Mouse (Mus musculus): ENCODE results near the gene Tma7. TPM values are rescaled to one million over a fixed set of nuclear protein-coding genes. Genes with fewer than 3 reads are reported as not detected.

The Tma7 gene
- 391 and 511 TPM in 2 replicates for total RNA-seq (2014; fragmentation: Nextera tagmentation)
- 153 and 178 TPM in 2 replicates for total RNA-seq (2017)

DNA sequence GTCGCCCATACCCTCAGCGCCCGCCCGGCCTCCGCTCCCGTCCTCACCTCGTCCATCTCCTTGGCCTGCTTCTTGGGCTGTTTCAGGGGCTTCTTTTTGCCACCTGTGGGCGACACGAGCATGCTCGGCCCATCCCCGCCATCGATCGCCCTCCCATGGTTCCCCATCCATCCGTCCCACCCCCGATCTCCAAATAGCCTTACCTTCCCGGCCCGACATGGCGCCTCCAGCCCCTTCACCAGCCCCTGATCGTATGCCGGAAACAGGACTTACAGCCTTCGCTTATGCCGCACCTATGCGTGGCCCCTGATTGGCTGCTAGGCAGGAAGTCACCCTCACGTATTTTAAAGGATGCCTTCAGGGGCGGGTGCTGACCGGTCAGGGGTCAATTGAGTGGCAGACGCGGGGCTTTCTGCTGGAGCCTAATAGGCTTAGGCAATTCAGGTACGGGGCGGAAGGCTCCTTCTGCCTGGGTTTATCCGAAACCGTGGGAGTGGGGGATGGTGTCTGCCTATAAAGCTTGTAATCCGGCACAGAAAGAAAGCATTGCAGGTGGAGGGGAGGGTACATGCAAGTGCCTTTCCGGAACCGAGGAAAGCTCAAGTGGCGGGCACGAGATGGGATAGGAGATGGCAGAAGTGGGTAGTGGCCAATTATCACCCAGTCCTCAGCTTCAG is at the start of gene Tma7, which contains the start of gene Ccdc51:
Gene Tma7 (minus strand): TSS at position 464 of the 677 bp plus-strand sequence.
Gene Ccdc51 (plus strand): TSS at position 370 of the 677 bp plus-strand sequence.
- ATAC-seq (replicated peaks; ENCODE audit: poor library complexity, severe bottlenecking): peak; percentile 97

DNA sequence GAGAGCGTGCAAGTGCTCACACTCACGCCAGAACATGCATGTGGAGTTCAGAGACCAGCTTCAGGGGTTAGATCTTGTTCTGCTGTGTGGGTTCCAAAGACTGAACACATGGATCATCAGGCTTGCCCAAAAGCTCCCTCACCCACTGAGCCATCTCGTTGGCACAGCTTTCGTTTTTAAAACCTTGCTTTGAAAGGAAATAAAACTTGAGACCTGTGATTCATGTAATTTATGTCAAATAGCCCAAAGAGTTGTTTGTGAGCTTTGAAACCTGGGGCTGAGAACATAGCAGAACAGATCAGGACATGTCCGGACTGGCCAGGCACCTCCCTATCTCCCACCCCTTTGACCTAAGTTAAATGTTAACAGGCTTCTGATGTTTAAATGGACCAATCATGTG is 47.7 kb upstream of the Tma7 start:
- ATAC-seq (replicated peaks; ENCODE audit: poor library complexity, severe bottlenecking): no peak

DNA sequence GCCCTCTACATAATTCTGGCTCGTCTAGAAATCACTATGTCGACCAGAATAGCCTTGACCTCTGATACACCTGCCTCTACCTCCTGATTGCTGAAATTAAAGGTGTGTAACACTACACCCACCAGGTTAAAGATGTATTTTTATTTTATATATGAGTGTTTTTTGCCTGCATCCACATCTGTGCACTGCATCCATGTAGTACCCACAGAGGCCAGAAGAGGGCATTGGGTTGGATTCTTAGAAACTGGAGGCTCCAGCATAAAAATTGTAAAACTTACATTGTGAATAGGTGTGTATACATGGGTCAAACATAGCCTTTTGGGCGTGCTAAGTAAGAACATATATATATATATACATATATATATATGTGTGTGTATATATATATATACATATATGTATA is 45.8 kb upstream of the Tma7 start:
- ATAC-seq (replicated peaks; ENCODE audit: poor library complexity, severe bottlenecking): no peak

DNA sequence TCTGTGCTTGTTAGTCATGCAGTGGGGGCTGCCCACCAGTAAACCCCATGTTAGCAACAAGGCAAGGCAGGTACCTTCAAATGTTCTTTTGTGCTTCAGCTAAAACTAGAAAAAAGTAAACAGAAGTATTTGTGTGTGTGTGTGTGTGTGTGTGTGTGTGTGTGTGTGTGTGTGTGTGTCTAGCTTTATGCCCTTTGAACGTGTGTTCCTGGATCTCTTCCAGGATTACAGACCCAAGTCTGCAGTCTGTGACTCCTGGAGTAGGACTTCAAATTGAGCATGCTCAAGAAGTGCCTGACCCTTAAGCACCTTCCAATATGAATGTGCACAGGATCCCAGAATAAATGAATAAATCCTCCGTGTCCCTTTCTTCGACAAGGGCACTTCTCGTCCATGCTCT is 44.7 kb upstream of the Tma7 start:
- no peak for ATAC-seq (replicated peaks; ENCODE audit: poor library complexity, severe bottlenecking)

DNA sequence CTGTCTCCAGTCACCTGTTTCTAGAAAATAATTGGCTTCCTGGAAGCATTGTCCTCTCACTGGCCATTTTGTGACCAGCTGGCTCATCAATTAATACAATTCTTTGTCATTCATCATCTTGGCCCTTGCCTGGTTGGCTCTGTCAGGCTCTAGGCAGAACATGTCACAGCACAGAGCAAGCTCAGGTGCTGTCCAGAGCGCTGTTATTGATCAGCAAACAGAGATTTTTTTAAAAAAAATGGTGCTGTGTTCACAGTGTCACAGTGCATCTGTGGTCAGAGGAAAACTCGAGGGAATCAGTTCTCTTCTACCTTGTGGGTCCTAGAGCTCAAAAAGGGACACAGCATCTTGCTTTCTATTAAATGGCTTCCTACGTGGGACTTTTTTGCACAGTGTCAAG is 43.1 kb upstream of the Tma7 start:
- no peak for ATAC-seq (replicated peaks; ENCODE audit: poor library complexity, severe bottlenecking)

DNA sequence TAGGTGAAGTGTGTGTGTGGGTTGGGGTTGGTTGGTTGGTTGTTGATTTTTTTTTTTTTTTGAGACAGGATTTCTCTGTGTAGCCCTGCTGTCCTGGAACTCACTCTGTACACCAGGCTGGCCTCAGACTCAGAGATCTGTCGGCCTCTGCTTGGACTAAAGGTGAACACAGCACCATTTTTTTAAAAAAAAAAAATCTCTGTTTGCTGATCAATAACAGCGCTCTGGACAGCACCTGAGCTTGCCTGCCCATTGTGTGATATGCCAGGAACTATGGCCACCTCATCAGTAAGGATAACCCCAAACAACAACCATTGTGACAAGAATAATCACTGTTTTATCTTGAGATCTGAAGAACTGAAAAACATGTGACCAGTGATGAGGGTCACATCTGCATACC is 42.7 kb upstream of the Tma7 start:
- no peak for ATAC-seq (replicated peaks; ENCODE audit: poor library complexity, severe bottlenecking)

DNA sequence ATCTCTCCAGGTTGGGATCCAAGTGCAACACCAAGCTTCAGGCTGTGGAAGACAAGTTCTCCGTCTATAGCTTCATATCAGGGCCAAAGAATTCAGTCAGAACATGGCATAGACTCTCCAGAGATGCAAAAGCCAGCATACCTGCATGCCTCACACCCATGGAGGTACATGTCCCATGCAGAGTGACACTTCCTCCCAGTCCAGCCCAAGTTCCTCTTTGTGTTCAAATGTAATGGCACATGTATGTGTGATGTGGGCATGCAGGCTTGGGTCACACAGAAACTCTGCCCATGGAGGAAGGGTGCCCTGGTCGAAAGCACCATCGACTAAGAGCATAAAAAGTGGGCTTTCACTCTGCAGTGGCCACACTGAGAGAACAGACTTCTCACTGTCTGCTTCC is 41.8 kb upstream of the Tma7 start:
- ATAC-seq (replicated peaks; ENCODE audit: poor library complexity, severe bottlenecking): peak; percentile 64

DNA sequence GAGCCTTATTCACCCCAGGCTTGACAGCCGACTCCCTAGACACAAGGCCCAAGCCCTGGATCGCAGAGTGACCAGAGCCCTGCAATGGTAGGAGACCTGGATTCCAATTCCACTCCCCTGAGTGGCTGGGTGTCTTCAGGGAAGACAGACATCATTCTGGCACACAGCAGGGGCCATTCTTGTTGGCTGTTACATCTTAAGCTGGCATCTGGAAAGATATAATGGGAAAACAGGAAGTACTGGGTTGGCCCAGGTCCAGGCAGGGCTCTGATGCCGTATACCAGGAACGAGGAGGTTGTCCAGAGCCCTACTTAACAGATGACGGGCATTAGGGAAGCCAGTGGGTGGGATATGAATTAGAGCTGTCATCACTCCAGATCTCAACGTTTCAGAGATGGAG is 40.9 kb upstream of the Tma7 start:
- peak; percentile 41 for ATAC-seq (replicated peaks; ENCODE audit: poor library complexity, severe bottlenecking)

DNA sequence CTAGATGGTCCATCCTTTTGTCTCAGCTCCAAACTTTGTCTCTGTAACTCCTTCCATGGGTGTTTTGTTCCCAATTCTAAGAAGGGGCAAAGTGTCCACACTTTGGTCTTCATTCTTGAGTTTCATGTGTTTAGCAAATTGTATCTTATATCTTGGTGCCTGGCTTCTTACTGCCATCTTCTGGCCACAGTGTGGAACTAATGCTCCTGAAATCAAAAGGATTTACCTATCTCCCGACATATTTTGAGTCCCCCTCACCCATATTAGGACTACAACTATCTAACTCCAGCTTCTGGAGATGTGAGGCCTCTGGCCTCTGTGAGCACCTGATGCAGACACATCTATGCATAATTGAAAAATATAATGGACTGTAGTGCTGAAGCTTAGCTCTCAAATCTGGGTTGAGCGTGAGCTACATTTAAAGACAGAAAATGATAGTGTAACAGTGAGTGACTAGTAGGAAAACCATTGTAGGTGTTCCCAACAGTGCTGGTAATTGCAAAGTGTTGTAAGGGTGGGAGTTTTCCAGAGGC is 40.2 kb upstream of the Tma7 start:
- peak; percentile 55; the same call in 1 of the 2 replicates for ATAC-seq (replicated peaks; ENCODE audit: poor library complexity, severe bottlenecking)

DNA sequence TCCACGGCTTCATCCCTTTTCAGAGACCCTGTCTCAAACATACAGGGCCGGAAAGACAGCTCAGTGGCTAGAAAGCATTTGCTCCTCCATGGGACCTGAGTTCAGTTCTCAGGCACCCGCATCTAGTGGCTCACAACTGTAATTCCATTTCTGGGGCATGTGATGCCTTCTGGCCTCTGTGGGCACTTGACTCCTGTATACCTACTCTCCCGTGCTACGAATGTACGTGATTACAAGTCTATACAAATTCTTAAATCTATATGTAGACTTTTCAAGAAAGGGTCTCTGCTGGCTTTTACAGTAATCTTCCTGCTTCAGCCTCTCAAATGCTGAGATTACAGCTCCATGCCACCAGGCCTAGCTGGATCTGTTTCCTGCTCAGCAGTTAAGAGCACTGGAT is 38.6 kb upstream of the Tma7 start:
- no peak for ATAC-seq (replicated peaks; ENCODE audit: poor library complexity, severe bottlenecking)

DNA sequence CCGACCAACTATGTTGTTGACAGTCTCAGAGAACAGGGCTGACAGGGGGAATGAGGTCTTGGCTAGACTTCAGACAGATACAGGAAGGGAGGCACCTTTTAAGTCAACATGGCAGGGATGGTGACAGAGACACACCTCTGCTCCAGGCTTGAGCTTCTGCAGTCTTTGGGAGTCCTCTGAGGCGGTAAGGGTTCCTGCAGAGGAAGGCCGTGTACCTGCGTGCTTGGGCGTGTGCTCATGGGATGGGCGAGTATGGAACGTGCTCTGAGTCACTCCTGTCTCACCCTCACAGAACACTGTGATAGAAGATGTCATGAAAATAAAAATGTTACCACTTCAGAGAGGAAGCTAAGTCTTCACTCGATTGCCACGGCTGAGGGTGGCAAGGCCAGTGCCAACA is 37.2 kb upstream of the Tma7 start:
- ATAC-seq (replicated peaks; ENCODE audit: poor library complexity, severe bottlenecking): no peak

DNA sequence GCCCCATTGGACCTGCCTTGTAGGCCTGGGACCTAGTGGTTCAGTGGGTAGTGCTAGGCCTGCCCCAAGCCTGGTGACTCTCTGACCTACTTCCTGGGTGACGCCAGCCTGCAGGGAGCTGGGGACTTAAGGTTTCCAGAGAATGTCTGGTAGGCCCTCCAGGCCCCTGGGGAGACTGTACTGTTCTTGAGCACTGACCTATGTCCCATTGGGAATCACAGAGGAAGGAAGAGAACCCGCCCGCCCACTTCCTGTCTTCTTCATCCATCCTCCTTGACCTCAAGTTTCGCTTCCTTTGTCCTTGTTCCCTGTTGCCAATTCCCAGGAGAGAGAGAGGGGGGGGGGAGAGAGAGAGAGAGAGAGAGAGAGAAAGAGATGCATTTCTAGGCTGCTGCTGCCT is 35.7 kb upstream of the Tma7 start:
- ATAC-seq (replicated peaks; ENCODE audit: poor library complexity, severe bottlenecking): peak; percentile 47

DNA sequence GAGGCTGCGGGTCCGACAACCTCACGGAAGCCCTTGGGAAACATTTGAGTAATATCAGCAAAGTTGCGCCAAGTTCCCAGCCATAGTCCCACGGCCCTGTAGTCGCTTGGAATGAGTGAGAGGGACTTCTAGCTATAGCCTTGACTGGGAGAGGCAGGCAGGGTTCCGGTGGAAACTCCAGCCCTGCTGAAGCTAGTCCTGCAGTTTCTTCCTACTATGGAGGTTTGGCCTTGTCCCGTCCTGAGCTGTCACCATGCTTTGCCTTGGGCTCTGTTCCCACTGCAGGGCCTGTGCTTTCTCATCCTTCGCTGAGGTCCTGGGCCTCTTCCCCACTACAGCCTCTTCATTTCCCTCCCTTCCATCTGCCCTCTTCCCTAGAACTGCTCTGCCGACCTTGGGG is 33.8 kb upstream of the Tma7 start:
- ATAC-seq (replicated peaks; ENCODE audit: poor library complexity, severe bottlenecking): no peak

DNA sequence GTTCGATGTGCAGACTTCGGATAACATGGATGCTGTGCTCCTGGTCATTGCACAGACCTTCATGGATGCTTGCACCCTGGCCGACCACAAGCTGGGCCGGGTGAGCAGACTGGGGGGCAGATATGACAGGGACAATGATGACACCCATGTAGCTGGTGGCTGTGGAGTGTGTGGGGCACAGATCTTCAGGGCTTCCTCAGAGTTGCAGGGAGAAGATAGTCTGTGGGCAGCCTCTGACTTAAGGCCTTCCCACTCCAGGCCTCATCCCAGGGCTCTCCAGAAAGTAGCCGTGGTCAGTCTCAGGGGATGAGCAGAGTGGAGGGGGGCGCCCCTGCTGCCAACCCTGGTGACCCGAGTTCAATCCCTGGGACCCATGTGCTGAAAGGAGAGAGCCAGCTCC is 32.5 kb upstream of the Tma7 start:
- no peak for ATAC-seq (replicated peaks; ENCODE audit: poor library complexity, severe bottlenecking)

DNA sequence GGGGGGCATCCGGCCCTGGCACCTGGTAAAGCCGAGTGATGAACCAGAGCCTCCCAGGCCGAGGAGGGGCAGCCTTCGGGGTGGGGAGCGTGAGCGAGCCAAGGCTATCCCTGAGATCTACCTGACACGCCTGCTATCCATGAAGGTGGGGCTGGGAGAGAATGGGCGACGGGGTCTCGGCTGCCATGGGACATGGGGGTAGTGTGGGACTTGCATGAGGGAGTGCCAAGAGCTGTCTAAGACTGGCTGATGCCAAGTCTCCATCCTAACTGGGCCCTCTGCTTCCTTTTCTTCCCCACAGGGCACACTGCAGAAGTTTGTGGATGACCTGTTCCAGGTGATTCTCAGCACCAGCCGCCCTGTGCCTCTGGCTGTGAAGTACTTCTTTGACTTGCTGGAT is 31.9 kb upstream of the Tma7 start:
- no peak for ATAC-seq (replicated peaks; ENCODE audit: poor library complexity, severe bottlenecking)

DNA sequence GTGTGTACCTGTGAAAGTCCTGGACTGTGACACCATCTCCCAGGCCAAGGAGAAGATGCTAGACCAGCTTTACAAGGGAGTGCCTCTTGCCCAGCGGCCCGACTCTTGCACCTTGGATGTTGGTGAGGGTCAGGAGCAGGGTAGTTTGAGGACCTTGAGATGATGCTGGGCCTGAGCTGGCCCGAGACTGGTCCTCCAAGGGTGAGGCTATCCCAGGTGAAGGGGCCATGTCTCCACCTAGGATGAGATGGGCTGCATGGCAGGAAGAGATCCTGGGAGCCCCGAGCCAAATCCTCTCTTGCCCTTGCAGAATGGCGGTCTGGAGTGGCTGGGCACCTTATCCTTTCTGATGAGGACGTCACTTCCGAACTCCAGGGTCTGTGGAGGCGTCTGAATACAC is 30.9 kb upstream of the Tma7 start:
- ATAC-seq (replicated peaks; ENCODE audit: poor library complexity, severe bottlenecking): no peak

DNA sequence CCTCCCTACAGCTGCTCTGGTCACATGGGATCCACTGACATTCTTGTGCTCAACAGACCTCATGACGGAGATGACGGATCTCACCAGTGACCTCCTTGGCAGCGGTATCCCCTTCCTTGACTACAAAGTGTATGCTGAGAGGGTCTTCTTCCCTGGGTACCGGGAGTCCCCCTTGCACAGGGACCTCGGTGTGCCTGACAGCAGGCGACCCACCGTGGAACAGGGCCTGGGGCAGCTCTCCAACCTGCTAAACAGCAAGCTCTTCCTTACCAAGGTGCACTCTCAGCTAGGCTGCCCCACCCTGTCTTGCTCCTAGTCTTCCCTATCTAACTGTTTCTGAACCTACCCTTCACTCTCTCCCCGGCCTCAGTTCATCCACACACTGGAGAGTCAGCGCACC is 29.2 kb upstream of the Tma7 start:
- no peak for ATAC-seq (replicated peaks; ENCODE audit: poor library complexity, severe bottlenecking)

DNA sequence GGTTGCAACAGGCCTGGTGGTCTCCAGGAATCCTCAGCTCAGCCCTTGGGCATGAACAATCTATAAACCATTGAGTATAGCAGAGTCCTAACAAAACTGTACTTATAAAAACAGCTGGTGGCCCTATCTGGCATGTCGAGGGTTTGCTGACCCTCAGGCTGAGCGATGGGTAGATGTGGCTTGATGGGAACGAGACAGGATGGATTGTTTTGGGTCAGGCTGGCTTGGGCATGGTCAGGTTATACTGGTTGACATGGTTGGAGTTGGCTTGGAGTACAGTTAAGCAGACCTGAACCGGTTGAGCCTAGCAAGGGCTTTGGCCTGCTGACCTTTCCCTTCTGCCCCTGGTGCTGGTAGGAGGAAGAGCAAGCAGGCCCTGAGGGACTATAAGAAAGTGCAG is 28.7 kb upstream of the Tma7 start:
- no peak for ATAC-seq (replicated peaks; ENCODE audit: poor library complexity, severe bottlenecking)

DNA sequence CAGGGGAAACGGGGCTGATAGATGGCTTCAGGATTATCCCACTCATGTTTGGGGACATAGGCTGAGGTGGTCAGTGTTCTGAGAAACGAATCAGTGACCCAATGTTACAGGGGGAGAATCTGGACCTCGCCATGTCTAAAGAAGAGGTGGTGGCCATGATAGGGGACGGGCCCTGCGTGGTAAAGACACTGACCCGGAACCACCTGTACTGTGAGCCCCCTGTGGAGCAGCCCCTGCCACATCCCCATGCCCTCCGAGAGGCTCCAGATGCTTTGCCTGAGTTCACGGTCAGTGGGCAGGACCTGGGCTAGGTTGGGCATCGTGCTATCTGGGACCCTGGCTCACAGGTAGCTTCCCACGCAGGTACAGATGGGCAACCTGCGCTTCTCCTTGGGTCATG is 27.9 kb upstream of the Tma7 start:
- no peak for ATAC-seq (replicated peaks; ENCODE audit: poor library complexity, severe bottlenecking)

DNA sequence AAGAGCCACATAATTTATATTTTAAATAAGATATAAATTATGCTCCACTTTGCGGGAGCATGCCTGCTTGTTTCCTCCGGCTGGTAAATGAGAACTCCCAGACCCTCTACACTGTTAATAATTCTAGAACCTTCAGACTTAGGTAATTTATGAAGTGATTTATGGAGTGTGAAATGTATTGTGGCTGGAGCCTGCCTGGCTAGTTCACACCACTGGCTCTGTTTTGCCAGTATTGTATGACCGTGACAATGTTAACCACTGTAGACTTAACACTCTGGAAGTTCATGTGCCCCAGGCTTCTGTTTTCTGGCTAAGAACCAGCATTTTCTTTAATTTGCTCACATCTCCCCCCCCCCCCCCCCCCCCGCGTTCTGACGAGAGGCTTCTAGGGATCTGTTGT is 25.0 kb upstream of the Tma7 start:
- ATAC-seq (replicated peaks; ENCODE audit: poor library complexity, severe bottlenecking): no peak

DNA sequence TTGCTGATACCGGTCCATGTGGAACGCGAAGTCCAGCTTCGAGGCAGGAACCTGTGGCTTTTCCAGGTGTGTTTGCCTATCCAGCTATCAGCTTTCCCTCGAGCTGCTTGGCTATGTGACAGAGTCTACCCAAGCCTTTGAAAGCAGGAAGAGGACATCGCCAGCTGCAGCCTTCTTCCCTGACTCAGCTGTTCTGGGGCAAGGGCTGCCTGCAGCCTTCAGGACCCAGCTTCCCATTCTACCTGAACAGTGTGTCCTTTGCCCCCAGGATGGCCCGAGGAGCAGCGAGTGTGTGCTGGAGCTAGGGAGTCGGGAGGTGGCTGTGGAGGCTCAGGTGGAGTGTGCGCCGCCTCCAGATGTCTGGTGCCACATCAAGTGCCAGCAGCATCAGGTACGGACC is 23.3 kb upstream of the Tma7 start:
- ATAC-seq (replicated peaks; ENCODE audit: poor library complexity, severe bottlenecking): no peak

DNA sequence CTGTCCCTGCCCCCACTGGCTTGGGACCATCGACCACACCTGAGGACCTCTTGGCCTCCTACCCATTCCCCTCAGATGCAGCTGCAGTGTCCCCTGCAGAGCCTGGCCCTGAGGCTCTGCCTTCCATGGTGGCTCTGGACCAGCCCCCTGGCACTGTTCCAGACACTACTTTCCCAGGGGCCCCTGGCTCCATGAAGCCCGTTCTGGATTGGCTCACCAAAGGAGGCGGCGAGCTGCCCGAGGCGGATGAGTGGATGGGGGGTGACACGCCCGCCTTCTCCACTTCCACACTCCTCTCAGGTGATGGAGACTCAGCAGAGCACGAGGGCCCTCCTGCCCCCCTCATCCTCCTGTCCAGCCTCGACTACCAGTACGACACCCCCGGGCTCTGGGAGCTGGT is 22.6 kb upstream of the Tma7 start:
- no peak for ATAC-seq (replicated peaks; ENCODE audit: poor library complexity, severe bottlenecking)
